Comparison of ENCODE assay signal across 11 mouse cellular contexts in the genomic region with DNA sequence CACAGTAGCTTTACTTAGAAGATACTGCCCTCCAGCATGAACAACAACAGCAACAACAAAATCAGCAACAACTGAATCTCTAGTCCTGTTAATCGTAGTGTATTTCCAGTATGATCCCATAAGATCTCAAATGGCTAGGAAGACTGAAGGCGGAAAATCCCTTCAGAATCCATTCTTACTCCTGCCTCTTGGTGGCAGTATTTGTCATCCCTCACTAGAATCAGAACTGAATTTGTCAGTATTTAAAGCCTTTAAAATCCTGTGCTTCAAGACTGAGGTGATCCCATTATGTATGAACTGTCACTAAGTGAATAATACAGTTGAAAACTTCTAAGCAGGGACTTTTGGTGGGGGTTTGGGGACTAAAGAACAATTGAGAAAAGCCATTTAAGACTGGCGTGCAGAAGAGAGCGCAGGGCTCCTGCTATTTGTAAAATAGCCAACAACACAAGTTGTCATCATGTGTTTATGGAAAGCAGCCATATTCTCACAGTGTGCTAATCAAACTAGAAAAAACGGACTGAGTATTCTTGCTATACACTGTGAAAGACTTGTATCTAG.
A peak's percentile ranks its signal among the peaks of the same experiment; 100 is the strongest.
DNase-seq lines count a peak whose midpoint lies in the region; ATAC-seq and TF ChIP-seq lines count a peak whose summit lies in the region.
"Had no signal": no experiment of that assay in that cellular context is flagged by ENCODE, and none has a peak within 500 bp of the region (broad histone marks: within the 10 kb centered on the region; RNA-seq: fewer than 3 reads in every experiment).

No protein-coding gene starts in this region.

- H3K27me3 ChIP-seq in hindbrain, postnatal 0 days (ENCODE audit: insufficient read depth, low read length): no peaks in the 10 kb centered on the region
- H3K27me3 ChIP-seq in hindbrain, embryonic 12.5 days: no peaks in the 10 kb centered on the region
- H3K27me3 ChIP-seq in midbrain, postnatal 0 days (ENCODE audit: insufficient read depth, low read length): no peaks in the 10 kb centered on the region
- no peaks in the 10 kb centered on the region for H3K27me3 ChIP-seq in midbrain, embryonic 16.5 days (ENCODE audit: control insufficient read depth, insufficient read depth, low read depth, low read length)
- H3K27me3 ChIP-seq: limb, embryonic 13.5 days; neural tube, embryonic 13.5 days had no signal

- DNase-seq in hindbrain, postnatal 0 days (ENCODE audit: low spot score): peak; percentile 38
- DNase-seq in midbrain, postnatal 0 days (ENCODE audit: low spot score): peak; percentile 43
- peak; percentile 20 for DNase-seq in cerebellum, adult 8-10 months
- no peak for DNase-seq in T-cell, adult 2 months (ENCODE audit: low spot score)
- DNase-seq: adrenal gland, adult 2 months had no signal

- H3K9ac ChIP-seq in hindbrain, postnatal 0 days (replicated peaks; ENCODE audit: low read length): no peak overlapping the region
- H3K9ac ChIP-seq in hindbrain, embryonic 12.5 days: no peak overlapping the region
- no peak overlapping the region for H3K9ac ChIP-seq in midbrain, postnatal 0 days (replicated peaks; ENCODE audit: low read length, poor library complexity, severe bottlenecking)
- H3K9ac ChIP-seq in midbrain, embryonic 16.5 days (ENCODE audit: low read depth, low read length): no peak overlapping the region
- H3K9ac ChIP-seq: limb, embryonic 13.5 days; neural tube, embryonic 13.5 days had no signal

- ATAC-seq in hindbrain, postnatal 0 days: no peak
- no peak for ATAC-seq in hindbrain, embryonic 12.5 days (ENCODE audit: low FRiP score)
- no peak for ATAC-seq in midbrain, postnatal 0 days (ENCODE audit: low FRiP score)
- no peak for ATAC-seq in midbrain, embryonic 16.5 days
- no peak for ATAC-seq in erythroblast, adult 5-6 weeks (replicated peaks; ENCODE audit: low FRiP score, poor library complexity, severe bottlenecking)
- ATAC-seq: hindbrain, embryonic 16.5 days had no signal

- 70% methylated on average over 5 of the region's 5 CpGs for WGBS in hindbrain, postnatal 0 days
- 77% methylated on average over 5 of the region's 5 CpGs for WGBS in hindbrain, embryonic 12.5 days
- WGBS in midbrain, postnatal 0 days: 65% methylated on average over 5 of the region's 5 CpGs
- WGBS in midbrain, embryonic 16.5 days: 68% methylated on average over 5 of the region's 5 CpGs

- no peaks in the 10 kb centered on the region for H3K9me3 ChIP-seq in hindbrain, postnatal 0 days (ENCODE audit: low read length)
- H3K9me3 ChIP-seq in hindbrain, embryonic 12.5 days (replicated peaks): no peaks in the 10 kb centered on the region
- no peaks in the 10 kb centered on the region for H3K9me3 ChIP-seq in midbrain, postnatal 0 days (ENCODE audit: low read length)
- no peaks in the 10 kb centered on the region for H3K9me3 ChIP-seq in midbrain, embryonic 16.5 days (replicated peaks; ENCODE audit: control insufficient read depth, low read length, poor library complexity, severe bottlenecking)
- H3K9me3 ChIP-seq: limb, embryonic 13.5 days; neural tube, embryonic 13.5 days had no signal

- H3K36me3 ChIP-seq in hindbrain, postnatal 0 days (ENCODE audit: insufficient read depth, low read length): no peaks in the 10 kb centered on the region; the same call in 1 of the 2 replicates
- no peaks in the 10 kb centered on the region for H3K36me3 ChIP-seq in hindbrain, embryonic 12.5 days
- H3K36me3 ChIP-seq in midbrain, postnatal 0 days (ENCODE audit: insufficient read depth, low read length): peaks cover 3% of the 10 kb centered on the region; the same call in 1 of the 2 replicates
- no peaks in the 10 kb centered on the region for H3K36me3 ChIP-seq in midbrain, embryonic 16.5 days (ENCODE audit: control insufficient read depth, insufficient read depth, low read length)
- H3K36me3 ChIP-seq: limb, embryonic 13.5 days; neural tube, embryonic 13.5 days had no signal

- TF ChIP-seq CTCF in hindbrain, postnatal 0 days (IDR thresholded peaks at IDR 0.05; ENCODE audit: low read depth): peak; percentile 64
- peak; percentile 74 for TF ChIP-seq CTCF in midbrain, postnatal 0 days (IDR thresholded peaks at IDR 0.05)

- no peaks in the 10 kb centered on the region for H3K4me1 ChIP-seq in hindbrain, postnatal 0 days (ENCODE audit: insufficient read depth, low read length)
- H3K4me1 ChIP-seq in hindbrain, embryonic 12.5 days: no peaks in the 10 kb centered on the region
- no peaks in the 10 kb centered on the region for H3K4me1 ChIP-seq in midbrain, postnatal 0 days (ENCODE audit: insufficient read depth, low read length)
- no peaks in the 10 kb centered on the region for H3K4me1 ChIP-seq in midbrain, embryonic 16.5 days (ENCODE audit: control insufficient read depth, insufficient read depth, low read length)
- H3K4me1 ChIP-seq: limb, embryonic 13.5 days; neural tube, embryonic 13.5 days had no signal

- no peak overlapping the region for H3K4me2 ChIP-seq in hindbrain, postnatal 0 days (ENCODE audit: low read depth, low read length)
- no peak overlapping the region for H3K4me2 ChIP-seq in hindbrain, embryonic 12.5 days (replicated peaks)
- H3K4me2 ChIP-seq in midbrain, postnatal 0 days (ENCODE audit: low read depth, low read length, poor library complexity, severe bottlenecking): no peak overlapping the region
- H3K4me2 ChIP-seq in midbrain, embryonic 16.5 days (ENCODE audit: low read length): no peak overlapping the region
- H3K4me2 ChIP-seq: limb, embryonic 13.5 days; neural tube, embryonic 13.5 days had no signal

- H3K27ac ChIP-seq in hindbrain, postnatal 0 days: no peak overlapping the region
- H3K27ac ChIP-seq in hindbrain, embryonic 12.5 days: no peak overlapping the region
- H3K27ac ChIP-seq in midbrain, postnatal 0 days (ENCODE audit: low read depth, low read length): no peak overlapping the region
- H3K27ac ChIP-seq in midbrain, embryonic 16.5 days (ENCODE audit: low read length): no peak overlapping the region
- H3K27ac ChIP-seq: limb, embryonic 13.5 days; neural tube, embryonic 13.5 days had no signal

- H3K4me3 ChIP-seq in hindbrain, postnatal 0 days (ENCODE audit: low read length): no peak overlapping the region
- no peak overlapping the region for H3K4me3 ChIP-seq in hindbrain, embryonic 12.5 days
- H3K4me3 ChIP-seq in midbrain, postnatal 0 days (ENCODE audit: low read depth, low read length): no peak overlapping the region
- H3K4me3 ChIP-seq in midbrain, embryonic 16.5 days (ENCODE audit: low read depth, low read length): no peak overlapping the region
- H3K4me3 ChIP-seq: limb, embryonic 13.5 days; neural tube, embryonic 13.5 days had no signal
